Mouse (Mus musculus): Measurements from ENCODE around the gene Zfp652. TPM values are rescaled to one million over a fixed set of nuclear protein-coding genes. Genes with fewer than 3 reads are reported as not detected.
A peak's percentile ranks its signal among the peaks of the same experiment; 100 is the strongest.

Zfp652 gene
- polyA plus RNA-seq, 1 experiment from 2014 or later = 6.7 TPM

DNA sequence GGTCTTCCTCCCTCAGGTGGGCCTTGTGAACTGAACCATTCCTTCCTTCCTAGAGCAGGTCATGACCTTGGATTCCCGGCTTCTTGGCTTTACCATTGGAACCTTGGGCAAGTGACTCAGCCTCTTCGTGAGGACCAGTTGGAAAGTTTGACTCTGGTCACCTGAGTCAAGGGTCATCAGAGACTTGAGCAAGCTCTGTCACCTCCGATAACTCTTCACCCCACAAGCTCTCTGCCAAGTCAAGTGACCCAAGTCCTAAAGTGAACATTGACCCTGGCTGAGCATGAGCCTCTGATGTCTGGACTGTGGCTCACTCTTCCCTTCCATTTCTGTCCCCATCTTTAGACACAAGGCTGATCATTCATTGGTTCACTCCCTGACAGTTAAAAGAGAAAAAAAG, 109.0 kb downstream of the Zfp652 start:
- Histone ChIP-seq H3K4me2 (ENCODE audit: low read length) (no peak overlapping the region), H3K4me1 (ENCODE audit: control insufficient read depth in 2 of 2, insufficient read depth in 2 of 2, low read length in 2 of 2) (peaks cover 2 to 9% of the 10 kb centered on the region in 2 experiments; a peak in 3 of 4 replicates), H3K9ac (ENCODE audit: low read length) (no peak overlapping the region), H3K36me3 (ENCODE audit: control insufficient read depth, insufficient read depth, low read length) (no peaks in the 10 kb centered on the region), H3K27ac (replicated peaks in 1 of 2; ENCODE audit: control insufficient read depth in 1 of 2, insufficient read depth in 1 of 2, low read depth in 2 of 2, low read length in 2 of 2) (no peak overlapping the region), H3K27me3 (ENCODE audit: control insufficient read depth, insufficient read depth, low read length) (no peaks in the 10 kb centered on the region), H3K9me3 (ENCODE audit: control insufficient read depth, low read length) (no peaks in the 10 kb centered on the region), H3K4me3 (ENCODE audit: control insufficient read depth in 1 of 2, insufficient read depth in 1 of 2, low read depth in 1 of 2, low read length in 2 of 2) (no peak overlapping the region)
- ATAC-seq (ENCODE audit: insufficient number of reproducible peaks, insufficient read depth, low FRiP score, low read depth) = no peak
- WGBS = 84% methylated on average over 3 of the region's 3 CpGs

DNA sequence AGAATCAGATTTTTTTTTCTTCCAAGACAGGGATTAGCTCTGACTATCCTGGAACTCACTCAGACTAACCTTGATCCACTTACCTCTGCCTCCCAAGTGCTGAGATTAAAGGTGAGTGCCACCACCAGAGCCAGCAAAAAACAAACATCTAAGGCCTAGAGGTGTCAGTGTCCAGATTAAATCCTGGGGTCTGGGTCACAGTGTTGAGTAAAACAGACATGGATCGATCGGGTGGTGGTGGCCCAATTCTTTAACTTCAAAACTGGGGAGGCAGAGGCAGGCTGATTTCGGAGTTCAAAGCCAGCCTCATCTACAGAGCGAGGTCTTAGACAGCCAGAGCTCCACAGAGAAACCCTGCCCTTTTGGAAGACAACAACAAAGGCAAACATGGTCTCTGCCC, 110.0 kb downstream of the Zfp652 start:
- no peak for ATAC-seq (ENCODE audit: insufficient number of reproducible peaks, insufficient read depth, low FRiP score, low read depth)
- H3K4me3 ChIP-seq (ENCODE audit: control insufficient read depth in 1 of 2, insufficient read depth in 1 of 2, low read depth in 1 of 2, low read length in 2 of 2) = no peak overlapping the region
- H3K9me3 ChIP-seq (ENCODE audit: control insufficient read depth, low read length) = no peaks in the 10 kb centered on the region
- no peaks in the 10 kb centered on the region for H3K36me3 ChIP-seq (ENCODE audit: control insufficient read depth, insufficient read depth, low read length)
- peaks cover 2 to 14% of the 10 kb centered on the region in 2 experiments; a peak in 3 of 4 replicates for H3K4me1 ChIP-seq (ENCODE audit: control insufficient read depth in 2 of 2, insufficient read depth in 2 of 2, low read length in 2 of 2)
- H3K27ac ChIP-seq (replicated peaks in 1 of 2; ENCODE audit: control insufficient read depth in 1 of 2, insufficient read depth in 1 of 2, low read depth in 2 of 2, low read length in 2 of 2) = no peak overlapping the region
- H3K27me3 ChIP-seq (ENCODE audit: control insufficient read depth, insufficient read depth, low read length) = no peaks in the 10 kb centered on the region
- no peak overlapping the region for H3K4me2 ChIP-seq (ENCODE audit: low read length)
- WGBS = 93% methylated on average over 4 of the region's 4 CpGs
- H3K9ac ChIP-seq (ENCODE audit: low read length) = no peak overlapping the region

DNA sequence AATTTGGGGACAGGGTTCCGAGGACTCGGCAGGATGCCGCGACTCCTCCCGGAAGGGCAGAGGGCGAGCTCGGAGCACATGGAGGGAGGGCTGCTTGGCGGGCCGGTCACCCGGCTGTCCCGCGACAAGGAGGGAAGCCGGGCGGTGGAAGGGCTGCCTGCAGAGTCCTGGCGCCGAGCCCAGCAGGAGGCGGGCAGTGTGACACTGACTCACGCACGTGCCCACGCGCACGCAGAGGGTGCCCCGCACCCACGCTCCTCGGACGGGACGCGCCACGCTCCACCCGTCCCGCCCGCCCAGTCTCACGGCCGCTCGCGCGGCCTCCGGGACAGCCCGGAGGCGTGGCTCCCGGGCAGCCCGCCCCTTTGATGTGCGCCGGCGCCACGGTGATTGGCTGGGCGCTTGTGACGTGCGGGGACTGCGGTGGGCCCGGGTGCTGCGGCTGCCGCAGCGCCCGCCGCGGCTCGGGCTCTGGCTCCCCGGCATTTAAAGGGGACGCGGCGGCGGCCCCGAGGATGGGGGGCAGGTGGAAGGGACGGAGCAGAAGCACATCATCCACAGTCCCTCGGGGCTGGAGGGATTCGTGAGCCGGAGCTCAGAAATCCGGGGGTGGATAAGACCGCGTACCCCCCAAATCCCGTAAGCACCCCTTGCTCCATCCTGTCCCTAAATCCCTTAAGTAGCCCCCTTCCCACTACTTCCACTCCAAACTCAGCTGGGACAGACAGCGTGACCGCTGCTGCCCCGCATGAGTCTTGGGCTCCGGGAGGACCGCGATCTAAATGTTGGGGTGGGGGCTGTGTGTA, 111.8 kb downstream of the Zfp652 start, which contains the start of gene Phospho1:
TSS of gene Phospho1 (plus strand) at position 429 of the 806 bp plus-strand sequence.
- WGBS = under 1% methylated on average over 67 of the region's 78 CpGs
- peak within 1 kb of the TSS in 1 of 2 experiments; percentile 70; a peak in 3 of 4 replicates for H3K27ac ChIP-seq (replicated peaks in 1 of 2; ENCODE audit: control insufficient read depth in 1 of 2, insufficient read depth in 1 of 2, low read depth in 2 of 2, low read length in 2 of 2)
- H3K4me2 ChIP-seq (ENCODE audit: low read length) = peak within 1 kb of the TSS; percentile 99
- peaks cover 15% of the 10 kb centered on the region for H3K27me3 ChIP-seq (ENCODE audit: control insufficient read depth, insufficient read depth, low read length)
- H3K9me3 ChIP-seq (ENCODE audit: control insufficient read depth, low read length) = no peaks in the 10 kb centered on the region
- peaks cover 2 to 14% of the 10 kb centered on the region in 2 experiments; a peak in 3 of 4 replicates for H3K4me1 ChIP-seq (ENCODE audit: control insufficient read depth in 2 of 2, insufficient read depth in 2 of 2, low read length in 2 of 2)
- H3K4me3 ChIP-seq (ENCODE audit: control insufficient read depth in 1 of 2, insufficient read depth in 1 of 2, low read depth in 1 of 2, low read length in 2 of 2) = peak within 1 kb of the TSS; percentile 58 to 63
- H3K9ac ChIP-seq (ENCODE audit: low read length) = peak within 1 kb of the TSS; percentile 77
- ATAC-seq (ENCODE audit: insufficient number of reproducible peaks, insufficient read depth, low FRiP score, low read depth) = peak; percentile 95
- H3K36me3 ChIP-seq (ENCODE audit: control insufficient read depth, insufficient read depth, low read length) = no peaks in the 10 kb centered on the region

DNA sequence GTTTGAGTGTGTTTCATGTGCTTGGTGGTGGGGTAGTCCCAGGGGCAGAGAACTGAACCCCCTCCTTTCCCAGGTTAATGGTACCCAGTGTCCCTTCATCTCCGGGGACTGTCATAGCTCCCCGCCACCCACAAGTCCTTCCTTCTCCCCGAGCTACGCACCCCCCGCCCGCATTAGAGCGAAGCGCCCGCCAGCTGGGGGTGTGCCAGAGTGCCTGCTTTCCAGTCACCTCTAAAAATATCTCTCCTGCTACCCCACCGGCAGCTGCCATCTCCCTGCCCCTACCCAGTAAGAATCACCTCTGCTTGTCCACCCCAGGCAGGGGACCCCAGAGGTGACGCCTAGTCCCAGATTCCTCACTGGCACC, 112.4 kb downstream of the Zfp652 start:
- peak; percentile 22 for ATAC-seq (ENCODE audit: insufficient number of reproducible peaks, insufficient read depth, low FRiP score, low read depth)
- H3K27me3 ChIP-seq (ENCODE audit: control insufficient read depth, insufficient read depth, low read length) = peaks cover 20% of the 10 kb centered on the region
- peak overlapping the region; percentile 77 for H3K9ac ChIP-seq (ENCODE audit: low read length)
- H3K27ac ChIP-seq (replicated peaks in 1 of 2; ENCODE audit: control insufficient read depth in 1 of 2, insufficient read depth in 1 of 2, low read depth in 2 of 2, low read length in 2 of 2) = peak overlapping the region in 1 of 2 experiments; percentile 70; a peak in 3 of 4 replicates
- WGBS = 2% methylated on average over 11 of the region's 11 CpGs
- H3K36me3 ChIP-seq (ENCODE audit: control insufficient read depth, insufficient read depth, low read length) = no peaks in the 10 kb centered on the region
- H3K4me1 ChIP-seq (ENCODE audit: control insufficient read depth in 2 of 2, insufficient read depth in 2 of 2, low read length in 2 of 2) = peaks cover 2 to 15% of the 10 kb centered on the region in 2 experiments; a peak in 3 of 4 replicates
- H3K4me3 ChIP-seq (ENCODE audit: control insufficient read depth in 1 of 2, insufficient read depth in 1 of 2, low read depth in 1 of 2, low read length in 2 of 2) = peak overlapping the region; percentile 58 to 63
- H3K4me2 ChIP-seq (ENCODE audit: low read length) = peak overlapping the region; percentile 99
- H3K9me3 ChIP-seq (ENCODE audit: control insufficient read depth, low read length) = no peaks in the 10 kb centered on the region

DNA sequence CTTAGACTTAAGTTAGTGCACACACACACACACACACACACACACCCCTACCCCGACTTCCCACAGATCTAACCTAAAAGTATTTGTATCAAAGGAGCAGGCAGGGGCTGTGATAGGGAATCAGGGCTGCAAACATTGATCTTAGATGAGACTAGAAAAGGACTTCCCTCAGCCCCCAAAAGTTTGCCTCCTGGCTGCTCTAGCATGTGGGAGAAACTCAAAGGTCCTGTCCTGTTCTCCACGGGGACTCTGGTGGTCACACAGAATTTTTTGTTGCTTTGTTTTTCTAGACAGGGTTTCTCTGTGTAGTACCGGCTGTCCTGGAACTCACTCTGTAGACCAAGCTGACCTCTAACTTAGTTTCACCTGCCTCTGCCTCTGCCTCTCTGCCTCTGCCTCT, 113.2 kb downstream of the Zfp652 start:
- peak overlapping the region; percentile 77; the same call in 1 of the 2 replicates for H3K9ac ChIP-seq (ENCODE audit: low read length)
- H3K9me3 ChIP-seq (ENCODE audit: control insufficient read depth, low read length) = no peaks in the 10 kb centered on the region
- no peaks in the 10 kb centered on the region for H3K36me3 ChIP-seq (ENCODE audit: control insufficient read depth, insufficient read depth, low read length)
- H3K27me3 ChIP-seq (ENCODE audit: control insufficient read depth, insufficient read depth, low read length) = peaks cover 28% of the 10 kb centered on the region
- H3K4me2 ChIP-seq (ENCODE audit: low read length) = no peak overlapping the region
- no peak overlapping the region for H3K27ac ChIP-seq (replicated peaks in 1 of 2; ENCODE audit: control insufficient read depth in 1 of 2, insufficient read depth in 1 of 2, low read depth in 2 of 2, low read length in 2 of 2)
- 53% methylated on average over 3 of the region's 3 CpGs for WGBS
- no peak for ATAC-seq (ENCODE audit: insufficient number of reproducible peaks, insufficient read depth, low FRiP score, low read depth)
- H3K4me3 ChIP-seq (ENCODE audit: control insufficient read depth in 1 of 2, insufficient read depth in 1 of 2, low read depth in 1 of 2, low read length in 2 of 2) = no peak overlapping the region
- peaks cover 2 to 22% of the 10 kb centered on the region in 2 experiments for H3K4me1 ChIP-seq (ENCODE audit: control insufficient read depth in 2 of 2, insufficient read depth in 2 of 2, low read length in 2 of 2)

DNA sequence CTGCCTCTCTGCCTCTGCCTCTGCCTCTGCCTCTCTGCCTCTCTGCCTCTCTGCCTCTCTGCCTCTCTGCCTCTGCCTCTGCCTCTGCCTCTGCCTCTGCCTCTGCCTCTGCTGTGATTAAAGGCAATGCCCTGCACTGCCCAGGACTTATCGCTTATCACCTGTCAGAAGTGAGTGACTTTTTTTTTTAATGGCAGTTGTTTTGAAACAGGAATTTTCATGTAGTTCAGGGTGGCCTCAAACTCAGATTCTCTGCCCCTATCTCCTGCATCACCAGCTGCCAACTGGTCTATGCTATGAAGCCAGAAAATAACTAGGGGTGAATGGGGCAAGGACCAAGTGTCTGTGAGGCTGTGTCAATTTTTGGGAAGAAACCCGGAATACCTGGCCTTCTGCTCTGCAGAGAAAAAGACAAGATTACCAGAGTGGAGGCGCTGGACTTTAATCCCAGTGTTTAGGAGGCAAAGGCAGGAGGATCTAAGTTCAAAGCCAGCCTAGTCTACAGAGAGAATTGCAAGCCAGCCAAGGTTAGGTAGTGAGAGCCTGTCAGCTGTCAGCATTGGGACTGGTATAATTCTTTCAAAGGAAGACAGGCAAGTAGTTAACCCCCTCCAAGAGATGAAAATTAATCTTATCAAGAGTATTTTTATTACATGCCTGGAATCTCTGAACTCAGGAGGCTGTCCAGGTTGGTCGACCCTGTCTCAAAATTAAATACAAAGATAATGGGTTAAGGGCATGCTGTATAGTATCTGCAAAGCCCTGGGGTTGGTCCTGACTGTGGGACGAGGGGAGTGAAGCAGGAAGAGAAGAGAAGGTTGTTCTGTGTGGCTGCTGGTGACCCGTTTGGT, 114.1 kb downstream of the Zfp652 start:
- peaks cover 5 to 31% of the 10 kb centered on the region in 2 experiments for H3K4me1 ChIP-seq (ENCODE audit: control insufficient read depth in 2 of 2, insufficient read depth in 2 of 2, low read length in 2 of 2)
- H3K27me3 ChIP-seq (ENCODE audit: control insufficient read depth, insufficient read depth, low read length) = peaks cover 37% of the 10 kb centered on the region
- H3K4me3 ChIP-seq (ENCODE audit: control insufficient read depth in 1 of 2, insufficient read depth in 1 of 2, low read depth in 1 of 2, low read length in 2 of 2) = no peak overlapping the region
- H3K4me2 ChIP-seq (ENCODE audit: low read length) = no peak overlapping the region
- no peak overlapping the region; the same call in 1 of the 2 replicates for H3K9ac ChIP-seq (ENCODE audit: low read length)
- no peaks in the 10 kb centered on the region for H3K36me3 ChIP-seq (ENCODE audit: control insufficient read depth, insufficient read depth, low read length)
- ATAC-seq (ENCODE audit: insufficient number of reproducible peaks, insufficient read depth, low FRiP score, low read depth) = no peak
- no peak overlapping the region for H3K27ac ChIP-seq (replicated peaks in 1 of 2; ENCODE audit: control insufficient read depth in 1 of 2, insufficient read depth in 1 of 2, low read depth in 2 of 2, low read length in 2 of 2)
- WGBS = 48% methylated on average over 6 of the region's 6 CpGs
- no peaks in the 10 kb centered on the region for H3K9me3 ChIP-seq (ENCODE audit: control insufficient read depth, low read length)

DNA sequence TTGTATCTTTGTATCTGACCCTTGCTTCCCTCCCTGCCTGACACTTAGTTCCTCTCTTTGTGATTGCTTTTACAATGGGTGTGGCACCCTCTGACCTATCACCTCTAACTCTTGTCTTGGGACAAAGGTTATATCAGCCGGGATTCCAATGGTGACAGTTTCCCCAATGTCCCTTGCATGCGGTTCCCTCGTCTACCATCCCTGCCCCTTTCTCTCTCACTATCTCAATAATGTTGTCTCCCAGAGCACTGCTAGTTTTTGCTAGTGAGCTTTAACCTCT, 114.6 kb downstream of the Zfp652 start:
- Histone ChIP-seq H3K4me1 (ENCODE audit: control insufficient read depth in 2 of 2, insufficient read depth in 2 of 2, low read length in 2 of 2) (peaks cover 5 to 32% of the 10 kb centered on the region in 2 experiments), H3K9me3 (ENCODE audit: control insufficient read depth, low read length) (no peaks in the 10 kb centered on the region), H3K27me3 (ENCODE audit: control insufficient read depth, insufficient read depth, low read length) (peaks cover 43% of the 10 kb centered on the region), H3K4me3 (ENCODE audit: control insufficient read depth in 1 of 2, insufficient read depth in 1 of 2, low read depth in 1 of 2, low read length in 2 of 2) (no peak overlapping the region), H3K36me3 (ENCODE audit: control insufficient read depth, insufficient read depth, low read length) (no peaks in the 10 kb centered on the region), H3K9ac (ENCODE audit: low read length) (no peak overlapping the region), H3K27ac (replicated peaks in 1 of 2; ENCODE audit: control insufficient read depth in 1 of 2, insufficient read depth in 1 of 2, low read depth in 2 of 2, low read length in 2 of 2) (no peak overlapping the region), H3K4me2 (ENCODE audit: low read length) (no peak overlapping the region)
- ATAC-seq (ENCODE audit: insufficient number of reproducible peaks, insufficient read depth, low FRiP score, low read depth) = no peak
- WGBS = 18% methylated on average over 3 of the region's 3 CpGs

All from heart, embryonic 14.5 days (tissue).